Mouse (Mus musculus): ENCODE data around the gene Dusp9. TPM values are rescaled to one million over a fixed set of nuclear protein-coding genes. Genes with fewer than 3 reads are reported as not detected.

Dusp9 gene
- total RNA-seq, 2 experiments from 2014 or later = not detected

DNA sequence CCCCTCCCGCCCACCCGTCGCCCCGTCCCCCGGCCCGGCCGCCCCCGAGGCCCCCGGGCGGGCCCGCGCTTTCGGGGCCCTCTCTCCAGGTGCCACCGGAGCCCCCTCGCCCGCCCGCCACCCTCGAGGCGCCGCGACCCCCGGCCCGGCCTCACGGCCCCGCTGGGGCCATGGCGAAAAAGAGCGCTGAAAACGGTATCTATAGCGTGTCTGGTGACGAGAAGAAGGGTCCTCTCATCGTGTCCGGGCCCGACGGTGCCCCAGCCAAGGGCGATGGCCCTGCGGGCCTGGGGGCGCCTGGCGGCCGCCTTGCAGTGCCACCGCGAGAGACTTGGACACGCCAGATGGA, 34.4 kb downstream of the Dusp9 start:
- intact Hi-C loops (cut with DNase I) = loop anchor here (5.0 kb wide), 1 partner anchor 114 kb away; the partner anchor contains the start of genes Idh3g and Ssr4
- DNase-seq = no peak
- no peak for TF ChIP-seq CTCF (IDR thresholded peaks at IDR 0.05)
- H3K27ac ChIP-seq = peak overlapping the region; percentile 96
- H3K4me3 ChIP-seq = peak overlapping the region; percentile 90

DNA sequence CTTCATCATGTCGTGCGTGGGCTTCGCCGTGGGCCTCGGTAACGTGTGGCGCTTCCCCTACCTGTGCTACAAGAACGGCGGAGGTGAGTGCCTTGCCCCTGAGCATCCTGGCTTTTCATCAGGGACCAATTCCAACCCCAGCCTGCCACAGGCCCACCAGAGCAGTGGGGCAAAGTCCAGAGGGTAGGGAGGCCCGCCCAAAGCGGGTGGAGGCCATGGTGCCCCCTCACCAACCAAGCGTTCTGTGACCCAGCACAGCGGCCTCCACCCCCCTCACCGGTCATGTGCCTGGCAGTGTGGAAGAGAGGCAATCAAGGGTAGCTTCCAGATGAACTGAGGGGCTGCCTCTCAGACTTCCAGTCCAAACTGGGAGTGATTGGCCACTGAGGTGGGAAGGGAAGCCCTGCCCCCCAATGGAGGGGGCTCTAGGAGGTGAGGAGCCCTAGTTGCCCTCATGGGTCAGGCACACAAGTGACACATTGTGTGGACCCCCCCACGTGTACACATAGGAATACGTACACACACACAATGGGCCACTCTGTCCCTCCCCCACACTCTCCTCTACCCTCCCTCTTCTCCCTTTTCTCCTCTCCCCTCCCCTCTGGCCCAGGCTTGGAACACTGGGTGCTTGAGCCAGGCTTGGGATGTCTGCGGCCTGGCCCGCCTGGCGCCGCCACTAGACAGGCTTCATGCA, 34.9 kb downstream of the Dusp9 start:
- peak overlapping the region; percentile 90 for H3K4me3 ChIP-seq
- DNase-seq = peak; percentile 70
- no peak for TF ChIP-seq CTCF (IDR thresholded peaks at IDR 0.05)
- intact Hi-C loops (cut with DNase I) = loop anchor here (5.0 kb wide), 1 partner anchor 113 kb away; the partner anchor contains the start of genes Idh3g and Ssr4
- peak overlapping the region; percentile 96 for H3K27ac ChIP-seq

DNA sequence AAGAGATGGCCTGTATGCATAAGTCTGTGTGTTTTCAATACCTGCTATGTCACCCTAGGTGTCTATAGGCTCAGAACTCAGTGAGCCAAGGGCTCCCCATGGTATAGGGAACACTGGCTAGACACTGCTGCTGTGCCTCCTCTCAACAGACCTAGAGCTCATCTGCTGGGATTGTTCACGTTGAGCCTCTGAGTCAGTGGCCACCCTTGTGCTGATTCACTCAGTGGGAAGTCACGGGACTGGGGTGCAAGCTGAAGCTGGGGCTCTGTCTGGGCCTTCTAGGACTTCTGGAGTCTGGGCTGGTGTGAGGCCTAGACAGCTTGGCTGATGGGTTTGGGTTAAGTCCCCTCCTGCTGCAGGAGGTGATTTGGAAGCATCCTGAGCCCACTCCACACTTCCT, 36.0 kb downstream of the Dusp9 start:
- peak overlapping the region; percentile 90 for H3K4me3 ChIP-seq
- DNase-seq = no peak
- no peak for TF ChIP-seq CTCF (IDR thresholded peaks at IDR 0.05)
- peak overlapping the region; percentile 96 for H3K27ac ChIP-seq
- intact Hi-C loops (cut with DNase I) = no loop called here

DNA sequence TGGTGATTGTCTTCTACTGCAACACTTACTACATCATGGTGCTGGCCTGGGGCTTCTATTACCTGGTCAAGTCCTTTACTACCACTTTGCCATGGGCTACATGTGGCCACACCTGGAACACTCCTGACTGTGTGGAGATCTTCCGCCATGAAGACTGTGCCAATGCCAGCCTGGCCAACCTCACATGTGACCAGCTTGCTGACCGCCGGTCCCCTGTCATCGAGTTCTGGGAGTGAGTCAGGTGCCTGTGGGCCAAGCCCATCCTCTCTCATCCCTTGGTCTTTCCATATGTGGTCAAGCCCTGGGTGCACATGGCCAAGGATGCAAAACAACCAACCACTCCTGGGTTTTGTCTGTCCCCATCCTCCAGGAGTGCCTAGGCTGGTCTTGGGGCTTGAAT, 37.4 kb downstream of the Dusp9 start:
- TF ChIP-seq CTCF (IDR thresholded peaks at IDR 0.05) = no peak
- H3K4me3 ChIP-seq = peak overlapping the region; percentile 90
- DNase-seq = peak; percentile 50
- H3K27ac ChIP-seq = peak overlapping the region; percentile 24; the same call in 1 of the 2 replicates
- intact Hi-C loops (cut with DNase I) = no loop called here

DNA sequence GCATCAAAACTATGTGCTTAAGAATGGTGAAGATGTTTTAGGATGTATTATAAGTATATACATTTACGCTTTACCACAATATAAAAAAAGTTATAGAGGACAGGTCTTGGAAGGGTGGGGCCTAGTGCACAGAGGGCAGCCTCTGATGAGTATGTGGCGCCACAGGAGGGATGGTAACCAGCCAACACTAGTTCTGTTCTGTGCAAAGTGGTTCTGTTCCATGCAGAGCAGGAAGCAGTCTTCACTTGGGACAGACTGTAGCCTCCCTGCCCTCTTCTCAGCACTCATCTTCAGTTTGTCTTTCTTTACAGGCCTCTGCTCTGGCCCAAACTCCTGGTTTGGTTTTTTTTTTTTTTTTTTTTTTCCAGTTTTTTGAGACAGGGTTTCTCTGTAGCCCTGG, 44.9 kb downstream of the Dusp9 start:
- DNase-seq = no peak
- no peak for TF ChIP-seq CTCF (IDR thresholded peaks at IDR 0.05)
- intact Hi-C loops (cut with DNase I) = no loop called here
- Histone ChIP-seq H3K27ac (peak overlapping the region; percentile 88), H3K4me3 (no peak overlapping the region)

DNA sequence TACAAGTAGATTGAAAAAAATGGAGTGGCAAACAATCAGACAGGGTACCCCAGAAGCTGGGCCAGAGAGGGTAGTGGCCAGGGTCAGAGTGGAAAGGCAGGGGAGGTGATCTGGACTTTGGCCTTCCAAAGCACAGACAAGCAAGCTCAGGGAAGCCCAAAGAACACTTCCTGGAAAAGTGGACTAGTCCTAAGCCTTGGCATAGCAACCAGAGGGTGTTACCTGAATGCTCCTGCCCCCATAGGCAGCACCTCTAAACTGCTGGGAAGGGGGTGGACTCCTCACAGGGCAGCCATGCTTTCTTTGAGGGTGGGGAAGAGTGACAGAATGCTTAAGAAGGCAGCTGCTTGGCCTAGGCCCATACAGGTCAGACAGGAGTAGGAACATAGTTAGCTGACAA, 45.8 kb downstream of the Dusp9 start:
- H3K27ac ChIP-seq = peak overlapping the region; percentile 88

DNA sequence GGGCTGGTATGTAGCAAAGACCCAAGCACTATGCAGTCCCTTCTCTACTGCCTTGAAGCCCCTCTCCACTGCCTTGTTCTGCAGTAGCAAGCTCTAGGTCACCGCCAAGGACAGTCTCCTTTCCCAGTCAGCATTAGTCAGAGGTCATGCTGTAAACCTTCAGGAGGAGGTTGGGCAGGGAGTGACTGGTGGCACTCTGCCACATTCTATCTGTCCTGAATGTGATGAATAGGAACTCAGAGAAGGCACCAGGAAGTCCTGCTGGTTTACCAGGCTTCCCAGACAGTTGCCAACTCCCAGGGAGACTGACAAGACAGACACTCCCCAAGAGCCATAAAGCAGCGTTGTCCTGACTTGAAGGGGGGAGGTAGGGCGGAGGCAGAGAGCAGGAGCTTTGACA, 46.4 kb downstream of the Dusp9 start:
- peak; percentile 68 for DNase-seq
- peak overlapping the region; percentile 88 for H3K27ac ChIP-seq

More for the DNA sequence above, 45.8 kb downstream of the Dusp9 start:
- H3K4me3 ChIP-seq = no peak overlapping the region
- TF ChIP-seq CTCF (IDR thresholded peaks at IDR 0.05) = no peak
- intact Hi-C loops (cut with DNase I) = no loop called here
- no peak for DNase-seq

DNA sequence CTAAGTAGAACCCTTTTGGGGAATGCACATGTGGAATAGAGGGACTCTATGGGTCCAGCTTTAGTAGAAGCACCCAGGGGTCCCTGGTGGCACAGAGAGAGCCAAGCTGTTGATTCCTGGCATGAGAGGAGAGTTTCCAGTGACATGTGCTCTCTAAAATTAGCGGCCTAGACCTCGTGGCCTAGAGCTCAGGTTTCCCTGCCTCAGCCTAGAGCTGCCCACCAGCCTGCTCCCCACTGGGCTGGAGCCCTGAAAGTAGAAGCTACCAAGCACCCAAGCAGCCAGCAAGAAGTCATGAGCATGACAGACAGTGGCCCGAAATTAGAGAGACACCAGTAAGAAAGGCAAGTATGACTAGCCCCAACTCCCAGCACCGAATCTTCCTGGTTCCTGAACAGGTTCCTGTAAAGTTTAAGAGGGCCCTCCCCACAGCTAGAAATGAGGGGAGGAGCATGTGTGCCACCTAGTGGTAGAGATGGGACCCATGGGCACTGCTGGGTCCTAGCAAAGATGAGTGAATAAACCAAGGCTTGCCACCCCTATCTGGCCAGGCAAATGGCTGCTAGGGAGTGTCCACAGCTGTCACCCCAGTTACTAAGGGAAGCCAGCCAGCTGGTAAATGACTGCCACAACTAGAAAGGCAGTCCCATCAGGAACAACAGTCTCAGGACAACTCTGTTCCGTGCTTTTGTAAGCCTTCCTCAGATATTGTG, 51.9 kb downstream of the Dusp9 start:
- peak overlapping the region; percentile 57 for H3K4me3 ChIP-seq
- DNase-seq = peak; percentile 76
- peak overlapping the region; percentile 92 for H3K27ac ChIP-seq
- TF ChIP-seq CTCF (IDR thresholded peaks at IDR 0.05) = peak; percentile 79
- intact Hi-C loops (cut with DNase I) = loop anchor here (1.0 kb wide), 1 partner anchor 19 kb away; no protein-coding TSS in a partner anchor

More for the DNA sequence above, 46.4 kb downstream of the Dusp9 start:
- H3K4me3 ChIP-seq = no peak overlapping the region
- no peak for TF ChIP-seq CTCF (IDR thresholded peaks at IDR 0.05)
- intact Hi-C loops (cut with DNase I) = no loop called here

Other genes starting within 250 kb of the Dusp9 start
- not detected for gene Gm18336, start 240.7 kb upstream of the Dusp9 start, total RNA-seq (2021)
- gene Zfp92, start 228.3 kb upstream of the Dusp9 start, total RNA-seq (2021) = under 1 TPM in 1 of 2 experiments, not detected in 1; 0.03 TPM
- not detected for gene Trex2, start 204.1 kb upstream of the Dusp9 start, total RNA-seq (2021)
- gene Haus7, start 180.4 kb upstream of the Dusp9 start, total RNA-seq (2021) = 10 to 100 TPM in 1 of 2 experiments, 1 to 10 TPM in 1; 9.3 to 10.7 TPM
- 10 to 100 TPM; 37.5 to 70.6 TPM for gene Bgn, start 155.8 kb upstream of the Dusp9 start, total RNA-seq (2021)
- gene Atp2b3, start 136.3 kb upstream of the Dusp9 start, total RNA-seq (2021) = 10 to 100 TPM; 10.1 to 12.7 TPM
- gene Pnck, start 20.7 kb downstream of the Dusp9 start, total RNA-seq (2021) = 10 to 100 TPM in 1 of 2 experiments, 1 to 10 TPM in 1; 8.1 to 10.6 TPM
- gene Slc6a8, start 33.7 kb downstream of the Dusp9 start, total RNA-seq (2021) = 100 to 1,000 TPM; 125 to 154 TPM
- gene Bcap31, start 76.8 kb downstream of the Dusp9 start, total RNA-seq (2021) = 10 to 100 TPM; 48.5 to 55.8 TPM
- gene Abcd1, start 77.2 kb downstream of the Dusp9 start, total RNA-seq (2021) = 10 to 100 TPM; 20.1 to 24.2 TPM
- under 1 TPM; 0.54 to 0.75 TPM for gene Plxnb3, start 117.7 kb downstream of the Dusp9 start, total RNA-seq (2021)
- 10 to 100 TPM; 34.6 to 41.2 TPM for gene Srpk3, start 135.0 kb downstream of the Dusp9 start, total RNA-seq (2021)
- 100 to 1,000 TPM; 384 to 433 TPM for gene Idh3g, start 147.5 kb downstream of the Dusp9 start, total RNA-seq (2021)
- gene Ssr4, start 147.6 kb downstream of the Dusp9 start, total RNA-seq (2021) = 10 to 100 TPM; 77.3 to 79.0 TPM
- gene Pdzd4, start 185.6 kb downstream of the Dusp9 start, total RNA-seq (2021) = 1 to 10 TPM in 1 of 2 experiments, under 1 TPM in 1; 0.56 to 1.3 TPM

Measured in gastrocnemius, adult 2 months (tissue).